Mouse (Mus musculus) mature B cell (primary cell): Measurements from ENCODE around the gene Tiam1.

Source experiments
- in situ Hi-C: fragments of 300-500 bp; cut with MboI; formaldehyde crosslinking; loops from 2 replicates; pipeline ENCODE4 v1.14.3; 2019

Tiam1 gene

DNA sequence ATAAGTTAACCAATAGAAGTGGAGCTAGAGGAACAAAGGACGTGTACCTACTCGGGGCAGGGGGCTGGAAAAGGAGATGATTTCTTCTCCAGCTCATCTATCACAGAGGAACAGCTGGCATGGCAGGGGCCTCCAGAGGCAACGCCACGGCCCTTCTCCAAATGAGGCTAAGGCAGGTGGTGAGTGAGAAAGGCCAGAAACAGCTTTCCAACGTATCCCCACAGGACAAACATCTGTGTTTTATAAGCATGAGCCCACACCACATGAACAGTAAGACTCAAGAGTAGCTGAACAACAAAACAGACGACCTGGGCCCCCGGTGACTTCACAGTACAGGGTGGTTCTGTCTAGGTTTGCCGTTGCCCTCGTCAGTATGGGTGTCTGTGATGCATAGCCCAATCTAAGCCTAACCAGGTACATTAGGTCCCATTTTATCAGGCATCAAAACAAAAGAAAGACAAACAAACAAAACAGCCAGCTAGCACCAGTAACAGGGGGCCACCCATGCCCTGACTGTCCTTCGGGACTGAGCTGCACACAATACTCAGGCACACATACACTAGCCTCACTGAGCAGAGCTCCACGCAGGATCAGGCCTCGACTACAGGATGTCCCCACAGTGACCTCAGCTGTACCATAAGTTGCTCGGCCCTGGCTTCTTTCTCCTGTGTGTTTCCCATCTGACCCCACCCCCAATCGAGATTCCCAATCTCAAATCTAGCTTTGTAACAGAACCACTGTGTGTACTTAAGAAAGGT is 260.9 kb downstream of the Tiam1 start:
- in situ Hi-C loops: no loop called here

GRCm38 (mm10) chr16:89877206-89877605 is 266.4 kb downstream of the Tiam1 start:
- in situ Hi-C loops: no loop called here

- in situ Hi-C loops: no loop called here
Observed at GRCm38 (mm10) chr16:89876079-89876478, 267.5 kb downstream of the Tiam1 start.

- in situ Hi-C loops: no loop called here
Observed at GRCm38 (mm10) chr16:89874012-89874704, 269.4 kb downstream of the Tiam1 start.

DNA sequence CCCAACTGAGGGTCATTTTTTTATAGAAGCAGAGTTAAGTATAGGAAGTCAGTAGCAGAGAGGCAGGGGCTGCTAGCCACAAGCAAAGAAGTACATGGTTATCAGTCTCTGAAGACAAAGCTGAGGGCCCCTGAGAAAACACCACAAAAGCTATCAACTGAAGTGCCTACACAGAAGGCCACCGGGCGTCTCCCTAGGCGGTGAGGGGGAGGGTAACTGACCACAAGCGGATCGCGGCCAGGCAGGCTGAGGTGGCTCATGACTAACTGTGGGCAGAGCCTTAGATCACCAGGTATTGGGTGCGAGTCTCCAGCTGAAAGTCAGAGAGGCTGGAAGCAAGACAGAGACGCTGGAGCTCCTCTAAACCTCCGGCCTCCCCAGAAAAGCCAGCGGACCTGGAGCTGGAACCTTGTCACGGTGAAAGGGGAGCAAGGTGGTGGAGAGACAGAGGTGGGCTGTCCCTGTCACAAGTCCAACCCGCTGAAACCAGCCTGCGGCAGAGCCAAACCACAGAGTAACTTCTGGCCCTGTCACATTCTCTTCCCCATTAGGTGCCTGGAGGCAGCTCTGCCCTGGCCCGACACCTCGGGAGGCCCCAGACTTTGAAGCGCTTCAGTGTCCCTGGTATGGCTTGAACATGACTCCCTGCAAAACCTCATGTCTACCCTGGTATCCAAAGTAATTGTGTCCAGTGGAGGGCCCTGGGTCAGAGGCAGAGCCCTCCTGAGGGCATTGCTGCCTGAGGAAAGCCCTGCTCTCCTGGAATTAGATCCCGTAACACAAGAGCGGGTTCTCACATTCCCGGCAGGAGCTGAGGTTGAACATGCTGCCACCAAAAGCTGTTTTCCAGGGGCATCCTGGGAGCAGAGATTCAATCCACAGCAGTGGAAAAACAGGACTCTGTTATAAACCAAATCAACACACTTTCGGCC is 271.3 kb downstream of the Tiam1 start:
- in situ Hi-C loops: no loop called here

- in situ Hi-C loops: no loop called here
Observed at GRCm38 (mm10) chr16:89871382-89871781, 272.2 kb downstream of the Tiam1 start.

- in situ Hi-C loops: no loop called here
Observed at GRCm38 (mm10) chr16:89870059-89870458, 273.5 kb downstream of the Tiam1 start.

- in situ Hi-C loops: no loop called here
Observed at GRCm38 (mm10) chr16:89868502-89868901, 275.1 kb downstream of the Tiam1 start.

GRCm38 (mm10) chr16:89867212-89867829 is 276.2 kb downstream of the Tiam1 start:
- in situ Hi-C loops: no loop called here

GRCm38 (mm10) chr16:89865136-89865535 is 278.4 kb downstream of the Tiam1 start:
- in situ Hi-C loops: no loop called here

DNA sequence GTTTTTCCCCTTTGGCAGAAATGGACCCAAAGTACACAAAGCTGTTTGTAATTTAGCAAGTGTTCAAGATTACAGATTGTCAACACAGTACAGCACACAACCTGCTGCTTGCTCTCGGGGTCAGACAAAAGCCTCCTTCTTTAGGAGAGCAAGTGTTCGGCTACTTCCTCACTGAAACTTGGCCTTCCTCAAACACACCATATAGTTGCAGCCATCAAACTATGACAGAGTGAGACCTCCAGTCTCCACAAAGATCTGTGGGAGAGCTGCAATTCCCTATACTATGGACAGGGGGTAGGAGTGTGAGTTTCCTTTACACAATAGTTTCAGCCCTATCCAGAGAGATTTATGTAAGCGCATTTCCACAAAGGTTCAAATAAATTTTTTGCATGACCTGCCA is 278.9 kb downstream of the Tiam1 start:
- in situ Hi-C loops: no loop called here

- in situ Hi-C loops: no loop called here
Observed at GRCm38 (mm10) chr16:89863264-89863663, 280.3 kb downstream of the Tiam1 start.

DNA sequence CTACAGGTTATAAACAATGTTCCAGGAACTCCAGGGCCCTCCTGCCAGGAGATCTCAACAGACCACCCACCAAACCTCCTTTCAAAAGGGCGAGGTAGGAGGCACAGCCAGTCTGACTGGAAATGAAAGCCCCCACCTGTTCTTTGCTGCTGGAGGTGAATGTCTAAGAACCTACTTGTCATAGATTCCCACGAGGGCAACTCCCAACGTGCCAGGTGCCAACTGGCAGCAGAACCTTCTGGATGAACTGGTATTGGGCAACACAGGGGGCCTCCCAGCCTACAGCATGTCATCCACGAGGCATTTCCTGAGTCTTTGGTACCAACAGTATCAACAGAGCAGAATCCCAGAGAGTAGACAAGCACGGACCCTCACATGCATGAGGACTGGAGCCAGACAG is 282.0 kb downstream of the Tiam1 start:
- in situ Hi-C loops: no loop called here

DNA sequence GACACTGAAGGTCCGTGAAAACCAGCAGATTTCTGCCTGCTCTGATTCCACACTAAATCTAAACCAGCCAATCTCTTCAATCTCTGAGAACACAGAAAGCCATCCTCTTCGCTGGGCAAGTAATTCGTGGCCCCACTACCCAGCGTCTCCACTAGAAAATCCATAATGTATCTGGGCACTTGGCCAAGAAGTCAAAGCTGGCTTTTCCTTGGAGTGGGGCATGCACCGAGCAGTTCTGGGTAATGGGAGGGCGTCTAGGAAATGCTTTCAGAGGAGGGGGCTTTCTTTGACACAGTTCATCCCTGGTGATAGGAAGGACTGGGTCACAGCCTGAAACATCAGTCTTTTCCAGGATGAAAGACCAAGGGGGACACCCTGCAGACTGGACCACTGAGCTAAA is 282.9 kb downstream of the Tiam1 start:
- in situ Hi-C loops: no loop called here

DNA sequence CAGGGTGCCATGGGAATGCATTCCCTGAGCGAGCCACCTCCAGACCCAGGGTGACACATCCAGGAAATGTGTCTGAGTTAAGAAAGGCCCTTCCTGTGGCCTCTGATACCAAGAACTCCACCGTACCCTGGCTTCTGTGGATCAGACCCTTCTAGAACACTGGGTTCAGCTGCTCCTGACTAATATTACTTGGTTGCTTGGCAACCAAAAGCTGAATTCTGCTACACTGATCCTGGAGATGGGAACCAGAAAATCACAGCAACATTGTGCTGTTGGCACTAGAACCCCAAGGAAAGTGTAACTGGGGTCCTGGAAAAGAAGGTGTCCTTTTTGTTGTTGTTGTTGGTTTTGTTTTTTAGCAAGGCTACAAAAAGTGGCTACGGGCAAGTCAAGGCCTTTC is 285.9 kb downstream of the Tiam1 start:
- in situ Hi-C loops: no loop called here

DNA sequence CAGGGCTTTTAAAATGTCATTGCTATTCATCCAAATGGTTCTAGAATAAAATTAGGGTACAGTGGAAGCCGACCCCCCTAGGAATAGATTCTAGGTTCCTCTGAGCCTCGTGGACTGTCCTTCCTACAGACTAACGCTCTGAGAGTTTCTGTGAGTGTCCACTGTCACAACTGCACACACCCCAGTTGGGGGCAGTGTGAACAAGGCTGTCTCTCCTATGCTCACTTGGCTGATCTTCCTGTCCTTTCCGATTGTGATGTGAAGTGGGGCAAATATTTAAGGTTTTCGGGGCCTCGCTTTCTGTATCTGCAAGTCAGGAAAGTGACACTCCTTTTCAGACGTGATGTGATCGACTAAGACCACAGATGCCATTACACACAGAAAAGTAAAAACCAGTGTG is 288.8 kb downstream of the Tiam1 start:
- in situ Hi-C loops: no loop called here

- in situ Hi-C loops: no loop called here
Observed at GRCm38 (mm10) chr16:89851333-89851732, 292.2 kb downstream of the Tiam1 start.

DNA sequence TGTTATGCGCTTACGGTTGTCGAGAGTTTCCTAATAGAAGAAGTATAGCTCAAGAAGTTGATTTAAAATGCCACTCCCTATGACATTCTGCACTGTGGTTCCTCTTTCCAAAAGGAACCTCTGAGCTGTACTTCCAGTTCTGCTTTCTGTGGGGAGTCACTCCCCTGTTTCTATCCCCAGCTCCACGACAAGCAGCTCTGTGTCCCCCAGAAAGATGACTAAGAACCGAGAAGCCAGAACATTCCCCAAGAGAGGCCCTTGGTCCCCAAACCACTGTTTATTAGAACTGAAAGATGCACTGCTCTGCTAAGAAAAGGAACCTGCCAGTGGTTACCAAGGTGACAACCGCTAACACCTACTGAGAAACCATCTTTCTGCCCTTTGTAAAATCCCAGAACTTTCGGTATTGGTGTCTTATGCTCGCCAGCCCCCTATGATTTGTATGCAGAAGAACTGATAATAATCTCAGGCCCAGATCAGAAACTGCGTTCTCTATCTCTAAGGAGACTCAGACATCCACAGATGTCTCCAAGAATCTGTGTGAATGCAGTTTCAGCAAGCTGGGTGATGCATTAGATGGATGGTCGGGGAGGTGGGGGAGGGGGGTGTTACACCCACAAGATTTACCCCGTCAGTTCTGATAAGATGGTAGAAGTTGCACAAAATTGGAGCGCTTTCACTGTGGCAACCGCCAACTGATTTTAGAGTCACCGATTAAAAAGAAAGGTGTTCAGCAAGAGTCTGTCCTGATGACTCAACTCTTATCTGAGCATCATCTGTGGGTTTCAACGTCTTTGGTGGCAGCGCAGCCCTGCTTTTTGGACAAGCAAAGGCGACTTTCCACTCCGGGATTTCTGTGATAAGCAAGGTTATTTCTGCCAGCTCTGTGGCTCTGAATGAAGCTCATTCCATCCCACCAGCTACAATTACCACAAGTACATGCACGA is 294.6 kb downstream of the Tiam1 start:
- in situ Hi-C loops: loop anchor here (10.0 kb wide), 1 partner anchor 316 kb away; no protein-coding TSS in a partner anchor

- in situ Hi-C loops: loop anchor here (10.0 kb wide), 1 partner anchor 317 kb away; no protein-coding TSS in a partner anchor
Observed at GRCm38 (mm10) chr16:89848179-89848578, 295.4 kb downstream of the Tiam1 start.

DNA sequence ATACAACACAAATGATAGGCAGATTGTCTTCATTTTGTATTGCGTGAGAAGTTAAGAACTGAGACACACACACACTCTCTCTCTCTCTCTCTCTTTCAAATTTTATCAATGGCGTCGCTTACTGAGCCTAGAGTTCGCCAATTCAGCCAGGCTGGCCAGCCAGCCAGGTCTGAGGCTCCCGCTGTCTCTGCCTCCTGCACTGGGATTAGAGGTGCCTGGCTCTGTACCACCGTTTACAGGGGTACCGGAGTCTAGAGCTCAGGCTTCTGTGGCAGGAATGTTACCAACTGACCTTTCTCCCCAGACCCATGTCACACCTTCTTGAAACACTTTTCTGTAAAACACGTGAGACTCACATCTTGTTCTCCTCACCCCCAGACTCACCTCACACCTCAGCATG is 298.1 kb downstream of the Tiam1 start:
- in situ Hi-C loops: loop anchor here (10.0 kb wide), 1 partner anchor 319 kb away; no protein-coding TSS in a partner anchor
